Mouse (Mus musculus) spleen, embryonic (tissue): Measurements from ENCODE around the gene Pbx4.

Source experiments
- CTCF ChIA-PET: fragments of 350-600 bp; sonication (Branson Sonifier 250); formaldehyde crosslinking; loops from one replicate; lab custom pipeline; 2022; lab: Charles Lee

Pbx4 gene

DNA sequence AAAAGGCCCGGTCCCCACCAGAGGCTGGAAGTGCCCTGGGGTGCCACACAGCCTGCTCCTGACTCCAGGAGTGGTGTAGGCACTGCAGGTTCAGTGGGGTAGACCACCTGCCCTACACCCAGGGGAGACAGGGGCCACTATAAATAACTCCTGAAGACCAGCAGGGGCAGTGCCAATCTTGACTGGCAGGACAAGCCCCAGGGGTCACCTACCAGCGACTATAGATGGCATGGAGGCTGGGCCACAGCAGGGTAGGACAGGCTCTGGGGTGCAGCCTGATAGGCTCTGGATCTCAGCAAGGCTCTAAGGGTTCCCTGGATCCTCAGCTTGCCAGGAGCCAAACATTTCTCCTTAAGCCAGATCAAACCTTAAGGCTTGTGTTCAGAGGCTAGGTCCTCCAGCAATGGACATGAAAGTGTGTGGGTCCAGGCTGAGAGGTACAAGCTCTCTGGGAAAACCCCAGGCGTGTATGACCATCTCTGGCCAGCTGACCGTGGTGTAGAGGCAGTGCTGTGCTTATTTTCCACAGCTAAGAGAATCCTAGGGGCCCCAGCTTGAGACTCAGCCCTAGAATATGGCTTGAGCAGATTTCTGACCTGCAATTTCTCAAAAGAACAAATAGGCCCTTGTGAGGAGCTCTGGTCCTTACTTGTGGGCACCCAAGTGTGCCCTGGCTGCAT lies 63.6 kb downstream of the Pbx4 start:
- CTCF ChIA-PET: interaction anchor here (0.7 kb wide), 1 partner anchor 65 kb away, joined by 5 read pairs; no protein-coding TSS in a partner anchor

DNA sequence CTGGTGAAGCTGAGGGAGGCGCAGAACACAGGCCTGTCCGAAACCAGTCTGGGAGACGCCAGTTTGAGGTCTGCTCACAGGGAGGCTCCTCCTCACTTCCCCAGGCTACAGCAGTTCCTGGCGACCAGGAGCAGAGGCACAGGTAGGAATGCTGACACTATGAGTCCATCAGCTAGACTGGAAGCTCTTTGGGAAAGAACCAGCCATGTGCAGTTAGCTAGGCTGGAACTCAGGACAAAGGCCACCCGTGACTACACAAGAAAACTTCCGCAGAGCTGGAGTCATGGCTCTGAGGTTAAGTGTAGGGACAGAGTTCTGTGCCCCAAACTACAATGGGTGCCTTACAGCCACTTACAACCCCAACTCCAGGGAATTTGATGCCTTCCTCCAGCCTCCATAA lies 65.6 kb downstream of the Pbx4 start:
- CTCF ChIA-PET: no interaction called here

DNA sequence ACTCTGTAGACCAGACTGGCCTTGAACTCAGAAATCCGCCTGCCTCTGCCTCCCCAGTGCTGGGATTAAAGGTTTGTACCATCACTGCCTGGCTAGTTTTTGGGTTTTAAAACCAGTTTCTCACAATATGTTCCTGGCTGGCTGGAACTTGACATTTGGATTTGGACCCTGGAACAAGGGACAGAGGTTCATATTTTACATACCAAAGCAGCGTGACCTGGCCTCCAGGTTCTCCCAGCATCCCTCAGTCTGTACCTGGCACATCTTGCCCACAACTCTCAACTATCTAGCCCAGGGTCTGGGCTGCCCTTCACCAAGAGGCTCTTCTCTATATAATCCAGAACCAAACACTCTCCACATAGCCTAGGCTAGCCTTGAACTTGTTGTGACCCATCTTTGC lies 67.6 kb downstream of the Pbx4 start:
- CTCF ChIA-PET: no interaction called here

DNA sequence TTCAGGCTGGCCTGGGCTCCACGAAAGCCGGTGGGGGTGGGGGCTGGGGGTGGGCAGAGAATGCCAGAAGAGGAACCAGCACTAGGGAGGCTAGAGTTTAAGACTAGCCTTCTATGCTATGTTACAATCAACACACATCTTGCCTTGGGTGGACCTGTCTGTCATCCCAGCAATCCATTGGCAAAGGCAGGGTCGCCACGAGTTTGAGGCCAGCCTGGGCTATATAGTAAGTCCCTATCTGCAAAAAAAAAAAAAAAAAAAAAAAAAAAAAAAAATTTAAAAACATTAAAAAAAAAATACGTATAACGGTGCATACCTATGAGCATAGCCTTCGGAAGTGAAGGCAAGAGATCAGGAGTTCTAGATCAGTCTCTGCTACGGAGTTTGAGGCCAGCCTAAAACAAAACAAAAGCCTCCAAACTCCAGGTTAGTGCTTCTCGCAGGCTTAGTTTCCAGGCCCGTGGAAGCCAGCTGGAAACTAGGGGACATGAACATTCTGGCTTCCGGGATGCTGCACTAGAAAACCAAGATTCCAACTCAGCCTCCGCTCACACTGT lies 68.7 kb downstream of the Pbx4 start:
- CTCF ChIA-PET: no interaction called here

DNA sequence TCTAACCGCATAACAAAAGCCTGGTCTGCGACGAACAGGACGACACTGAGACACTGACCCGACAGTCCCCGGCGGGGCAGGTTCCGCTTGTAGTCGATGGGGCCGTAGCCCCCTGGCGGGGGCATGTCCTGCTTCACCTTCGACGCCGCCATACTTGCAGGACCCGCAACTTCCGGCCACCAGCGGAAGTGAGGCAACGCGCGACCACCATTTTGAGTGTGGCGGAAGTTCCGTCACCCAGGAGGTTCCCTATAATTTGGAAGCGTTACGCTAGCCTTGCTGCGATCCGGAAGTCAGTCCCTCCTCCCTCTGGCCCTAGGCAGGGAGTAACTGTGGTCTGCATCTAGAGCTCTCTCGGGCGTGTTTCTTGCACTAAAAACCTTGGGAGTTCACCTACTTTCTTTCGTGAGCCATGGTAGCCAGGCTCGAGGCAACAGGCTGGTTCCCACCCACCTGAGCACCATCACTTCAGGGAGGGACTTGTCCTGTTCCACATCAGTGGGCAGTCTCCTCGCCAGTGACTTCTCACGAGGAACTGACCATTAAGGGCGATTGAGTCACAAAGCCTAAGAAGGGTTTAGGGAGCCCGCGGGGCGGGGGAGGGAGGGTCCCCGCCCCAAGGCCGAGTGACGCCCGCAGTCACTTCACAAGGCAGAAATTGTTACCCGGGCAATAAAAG lies 69.3 kb downstream of the Pbx4 start:
- CTCF ChIA-PET: no interaction called here

DNA sequence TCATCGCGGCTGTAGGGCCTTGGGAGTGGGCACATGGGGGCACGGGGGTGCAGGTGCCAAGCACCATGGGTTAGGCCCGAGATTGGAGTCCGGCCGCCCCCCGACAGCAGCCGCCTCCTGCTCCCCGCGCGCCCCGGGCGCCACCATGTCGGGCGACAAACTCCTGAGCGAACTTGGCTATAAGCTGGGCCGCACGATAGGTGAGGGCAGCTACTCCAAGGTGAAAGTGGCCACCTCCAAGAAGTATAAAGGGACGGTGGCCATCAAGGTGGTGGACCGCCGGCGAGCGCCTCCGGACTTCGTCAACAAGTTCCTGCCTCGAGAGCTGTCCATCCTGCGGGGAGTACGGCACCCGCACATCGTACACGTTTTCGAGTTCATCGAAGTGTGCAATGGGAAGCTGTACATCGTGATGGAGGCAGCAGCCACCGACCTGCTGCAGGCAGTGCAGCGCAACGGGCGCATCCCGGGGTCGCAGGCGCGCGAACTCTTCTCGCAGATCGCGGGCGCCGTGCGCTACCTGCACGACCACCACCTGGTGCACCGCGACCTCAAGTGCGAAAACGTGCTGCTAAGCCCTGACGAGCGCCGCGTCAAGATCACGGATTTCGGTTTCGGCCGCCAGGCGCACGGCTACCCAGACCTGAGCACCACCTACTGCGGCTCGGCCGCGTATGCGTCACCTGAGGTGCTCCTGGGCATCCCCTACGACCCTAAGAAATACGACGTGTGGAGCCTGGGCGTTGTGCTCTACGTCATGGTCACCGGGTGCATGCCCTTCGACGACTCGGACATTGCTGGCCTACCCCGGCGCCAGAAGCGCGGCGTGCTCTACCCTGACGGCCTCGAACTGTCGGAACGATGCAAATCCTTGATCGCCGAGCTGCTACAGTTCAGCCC lies 70.1 kb downstream of the Pbx4 start, which contains the start of the genes Tssk6, Ndufa13 and Yjefn3:
TSS of gene Tssk6 (plus strand) at position 22 of the 900 bp plus-strand sequence.
TSS of gene Ndufa13 (minus strand) at position 396 of the 900 bp plus-strand sequence.
TSS of gene Yjefn3 (minus strand) at position 550 of the 900 bp plus-strand sequence.
- CTCF ChIA-PET: no interaction called here

DNA sequence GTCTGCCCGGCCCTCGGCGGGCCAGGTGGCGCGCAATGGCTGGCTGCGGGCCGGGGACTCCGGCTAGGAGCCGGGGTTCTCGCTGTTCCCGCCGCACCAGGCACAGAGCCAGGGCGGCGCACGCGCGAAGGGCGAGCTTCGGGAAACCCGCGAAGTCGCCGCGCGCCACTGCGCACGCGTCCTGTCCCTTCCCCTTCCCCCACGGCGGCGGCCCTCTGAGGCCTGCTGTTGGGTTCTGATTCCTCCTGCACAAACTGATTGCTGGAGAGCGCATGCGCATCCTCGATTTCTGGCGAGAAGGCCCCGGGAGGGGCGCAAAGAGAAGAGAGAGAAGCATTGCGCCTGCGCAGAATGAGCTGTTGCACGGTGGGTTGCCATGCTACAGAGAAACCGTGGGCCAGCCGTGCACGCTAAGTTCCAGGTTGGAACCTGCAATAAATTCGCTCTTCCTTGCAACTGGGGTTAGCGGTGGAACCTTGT lies 70.8 kb downstream of the Pbx4 start:
- CTCF ChIA-PET: no interaction called here

DNA sequence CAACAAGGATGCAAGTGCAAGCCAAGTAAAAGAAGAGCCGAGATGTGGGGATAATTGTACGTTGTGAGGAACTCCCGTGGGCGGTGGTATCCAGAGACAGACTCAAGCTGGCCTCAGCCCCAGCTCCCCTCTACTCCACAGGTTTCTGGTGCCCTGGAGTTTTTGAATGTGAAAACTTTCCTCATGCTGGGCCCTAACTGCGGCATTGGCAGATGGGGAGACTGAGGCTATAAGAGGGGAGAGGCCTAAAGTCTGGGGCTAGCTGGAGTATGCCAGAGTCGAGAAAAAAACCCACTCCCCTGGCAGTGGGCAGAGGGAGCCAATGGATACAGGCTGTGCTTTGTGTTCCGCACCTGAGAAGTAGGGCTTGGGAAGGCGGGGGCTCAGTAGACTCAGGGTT lies 71.8 kb downstream of the Pbx4 start:
- CTCF ChIA-PET: no interaction called here

DNA sequence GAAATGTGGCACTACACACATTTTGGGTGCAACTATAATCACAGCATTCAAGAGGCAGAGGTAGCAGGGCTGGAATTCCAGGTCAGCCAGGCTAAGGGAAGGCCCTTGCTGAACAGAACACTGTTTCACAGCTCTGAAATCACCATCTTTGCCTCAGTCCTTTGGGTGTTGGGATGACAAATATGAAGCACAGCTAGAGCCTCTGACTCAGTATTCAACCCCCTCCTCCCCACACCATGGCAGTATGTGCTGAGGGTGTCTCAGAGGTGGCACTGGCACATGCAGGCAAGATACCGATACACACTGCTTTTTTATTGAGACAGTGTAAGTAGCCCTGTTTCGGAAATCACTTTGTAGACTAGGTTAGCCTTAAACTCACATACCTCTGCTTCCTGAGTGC lies 74.0 kb downstream of the Pbx4 start:
- CTCF ChIA-PET: interaction anchor here (0.6 kb wide), 1 partner anchor 148 kb away, joined by 4 read pairs; no protein-coding TSS in a partner anchor

DNA sequence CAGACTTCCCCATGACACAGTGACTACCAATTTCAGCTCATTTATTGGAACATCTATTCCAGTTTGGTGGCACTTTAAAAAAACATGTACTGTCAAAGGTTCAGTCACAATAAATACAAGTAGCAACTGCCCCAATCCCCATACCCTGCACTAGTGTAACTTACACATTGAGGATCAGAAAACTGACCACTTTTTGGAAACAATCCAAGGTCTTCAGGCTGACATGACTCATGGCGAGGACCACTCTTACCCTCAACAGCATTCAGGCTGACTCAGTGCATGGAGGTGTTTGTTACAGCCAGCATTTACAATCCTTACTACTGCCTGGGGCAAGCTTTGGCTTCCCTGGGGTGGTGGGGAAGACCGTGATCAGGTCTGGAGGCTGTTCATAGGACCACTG lies 74.8 kb downstream of the Pbx4 start:
- CTCF ChIA-PET: no interaction called here

DNA sequence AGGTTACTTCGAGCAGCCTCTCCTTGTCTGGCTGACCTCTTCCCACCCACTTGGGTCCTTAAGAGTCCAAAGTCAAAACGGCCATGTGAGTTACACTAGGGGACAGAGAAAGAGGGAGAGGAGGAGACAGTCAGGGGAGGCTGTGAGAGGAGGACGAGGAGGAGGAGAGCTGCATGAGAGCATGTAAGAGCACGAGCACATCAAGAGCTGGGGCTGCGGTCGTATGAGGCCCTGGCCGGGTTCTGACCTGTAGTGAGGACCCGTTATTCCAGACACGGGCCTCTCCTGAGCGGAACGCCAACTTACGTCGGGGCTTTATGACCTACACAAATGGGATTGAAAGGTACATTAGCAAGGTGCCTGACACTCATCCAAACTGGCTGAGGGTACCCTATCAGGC lies 79.6 kb downstream of the Pbx4 start:
- CTCF ChIA-PET: no interaction called here

DNA sequence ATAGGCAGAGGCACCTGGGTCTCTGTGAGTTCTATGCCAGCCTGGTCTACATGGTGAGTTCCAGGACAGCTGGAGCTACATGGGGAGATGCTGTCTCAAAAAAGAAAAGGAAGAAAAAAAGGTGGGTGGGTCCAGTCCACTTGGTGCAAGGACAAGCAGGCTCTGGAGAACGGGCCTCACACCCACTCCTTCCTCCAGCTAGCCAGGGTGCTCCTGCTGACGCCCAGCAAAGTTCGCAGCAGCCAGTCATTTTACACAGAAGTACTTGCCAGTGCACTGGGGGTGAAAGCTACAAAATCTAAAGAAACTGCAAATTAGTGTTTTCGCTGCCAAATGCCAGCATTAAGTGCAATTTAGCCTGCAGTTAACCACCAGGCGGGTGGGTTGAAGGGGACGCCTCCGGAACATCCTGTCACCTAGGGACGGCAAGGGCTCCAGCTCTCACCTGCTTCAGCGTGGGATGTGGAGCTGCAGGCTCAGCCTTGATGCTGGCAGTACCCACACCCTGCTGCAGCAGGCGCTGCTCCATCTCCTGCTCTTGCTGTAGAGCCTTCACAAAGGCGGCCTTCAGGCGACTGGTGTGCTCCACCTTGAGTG lies 80.3 kb downstream of the Pbx4 start:
- CTCF ChIA-PET: no interaction called here

DNA sequence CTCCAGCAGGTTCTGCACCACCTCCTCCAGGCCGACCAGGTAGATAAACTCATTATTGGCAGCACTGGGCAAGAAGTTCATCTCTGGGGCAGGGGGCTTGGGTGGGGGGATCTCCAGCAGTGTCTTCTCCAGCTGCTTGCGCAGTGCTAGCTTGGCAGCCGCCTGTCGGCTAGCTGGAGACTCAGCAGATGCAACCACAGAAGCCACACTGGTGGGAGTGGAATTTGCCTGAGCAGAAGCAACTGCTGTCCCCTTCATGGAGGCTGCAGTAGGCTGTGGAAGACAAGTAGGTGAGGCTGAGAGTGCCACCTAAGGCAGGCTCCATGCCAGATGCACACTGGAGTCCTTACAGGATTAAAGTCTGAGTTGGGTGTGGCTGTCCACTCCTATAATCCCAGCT lies 82.2 kb downstream of the Pbx4 start:
- CTCF ChIA-PET: no interaction called here

DNA sequence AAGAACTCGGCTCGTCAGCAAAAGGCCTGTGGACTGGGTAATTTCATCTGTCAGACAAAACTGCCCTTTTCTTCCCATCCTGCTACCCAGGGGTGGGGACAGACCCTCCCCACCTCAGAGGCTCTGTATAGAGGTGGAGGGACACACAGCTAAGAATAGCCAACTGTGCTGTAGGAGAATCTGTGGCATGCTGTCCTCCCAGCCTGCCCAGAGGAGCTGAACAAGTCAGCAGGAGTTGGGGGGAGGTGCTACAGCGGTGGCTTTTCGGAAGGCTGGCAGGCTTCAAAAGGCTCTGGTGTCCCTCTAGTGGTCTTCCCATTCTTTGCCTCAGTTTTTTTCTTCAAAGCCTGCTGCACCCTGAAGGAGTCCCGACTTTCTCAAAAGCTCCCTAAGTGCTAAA lies 83.5 kb downstream of the Pbx4 start:
- CTCF ChIA-PET: no interaction called here

DNA sequence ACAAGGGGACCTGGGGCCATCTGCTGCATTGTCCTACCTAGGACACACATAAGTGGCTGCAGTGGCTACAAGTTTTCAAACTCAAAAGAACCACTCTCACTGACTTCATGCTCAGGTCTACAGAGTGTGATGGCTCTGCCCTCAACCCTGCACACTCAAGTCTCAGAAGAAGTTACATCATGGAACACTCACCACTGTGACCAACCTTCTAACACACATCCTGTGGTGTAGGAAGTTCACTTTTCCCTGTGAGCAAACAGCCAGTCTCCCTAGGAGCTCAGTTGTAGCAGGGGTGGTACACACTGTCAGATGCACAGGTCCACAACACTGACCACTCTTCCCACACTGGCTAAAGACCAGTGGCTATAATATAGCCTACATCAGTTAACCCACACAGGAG lies 86.2 kb downstream of the Pbx4 start:
- CTCF ChIA-PET: interaction anchor here (0.7 kb wide), 1 partner anchor 428 kb away, joined by 3 read pairs; no protein-coding TSS in a partner anchor

DNA sequence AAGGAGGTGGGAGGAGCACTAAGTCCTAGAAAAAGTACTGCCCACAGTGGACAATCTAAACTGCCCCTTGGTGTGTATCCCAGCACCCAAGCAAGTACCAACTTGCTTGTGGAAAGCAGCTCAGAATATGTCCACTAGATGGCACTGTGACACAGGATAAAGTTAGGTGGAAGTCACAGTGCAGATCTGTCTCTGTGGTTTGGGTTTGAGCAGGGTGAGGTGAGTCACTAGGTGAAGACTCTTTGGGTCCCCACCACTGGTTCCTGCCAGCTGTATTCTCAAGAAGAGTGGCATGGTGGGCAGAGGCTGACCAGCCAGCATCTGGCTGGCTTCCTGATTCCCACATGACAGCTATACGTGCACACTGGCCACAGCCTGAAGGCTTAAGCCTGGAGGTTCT lies 86.7 kb downstream of the Pbx4 start:
- CTCF ChIA-PET: no interaction called here

DNA sequence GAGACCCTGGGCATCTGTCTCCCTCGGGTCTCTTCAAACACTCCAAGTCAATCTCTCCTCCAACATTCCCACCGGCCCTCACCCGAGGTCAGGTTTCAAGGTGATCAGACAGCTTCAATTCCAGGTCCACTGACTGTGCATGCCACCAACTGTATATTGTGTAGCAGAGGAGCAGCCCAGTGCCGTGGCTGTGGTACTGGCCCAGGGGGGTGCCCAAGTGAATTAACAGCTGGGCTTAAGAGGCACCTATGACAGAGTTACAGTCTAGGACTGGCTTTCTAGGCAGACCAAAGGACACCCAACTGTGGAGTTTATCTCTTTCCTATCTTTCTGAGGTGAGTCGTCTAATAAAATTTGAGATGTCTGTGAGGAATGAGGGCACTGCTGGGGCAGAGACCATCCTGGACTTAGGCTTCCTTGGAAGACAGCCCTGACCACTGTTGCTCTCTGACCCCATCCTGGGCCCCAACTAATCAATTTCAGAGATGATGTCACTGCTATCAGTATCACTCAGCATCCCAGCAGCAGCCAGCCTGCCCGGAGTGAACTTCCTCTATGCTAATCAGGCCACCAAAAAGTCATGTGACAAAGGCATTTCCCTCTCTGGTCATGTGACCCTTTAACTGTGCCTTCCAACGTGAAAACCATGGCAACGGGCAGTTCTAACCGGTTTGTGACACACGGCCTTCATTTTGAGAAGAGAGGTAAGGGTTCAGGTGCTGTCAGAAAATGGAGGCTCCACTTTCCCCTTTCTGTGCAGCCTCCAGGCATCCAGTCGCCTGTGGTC lies 87.8 kb downstream of the Pbx4 start:
- CTCF ChIA-PET: no interaction called here

DNA sequence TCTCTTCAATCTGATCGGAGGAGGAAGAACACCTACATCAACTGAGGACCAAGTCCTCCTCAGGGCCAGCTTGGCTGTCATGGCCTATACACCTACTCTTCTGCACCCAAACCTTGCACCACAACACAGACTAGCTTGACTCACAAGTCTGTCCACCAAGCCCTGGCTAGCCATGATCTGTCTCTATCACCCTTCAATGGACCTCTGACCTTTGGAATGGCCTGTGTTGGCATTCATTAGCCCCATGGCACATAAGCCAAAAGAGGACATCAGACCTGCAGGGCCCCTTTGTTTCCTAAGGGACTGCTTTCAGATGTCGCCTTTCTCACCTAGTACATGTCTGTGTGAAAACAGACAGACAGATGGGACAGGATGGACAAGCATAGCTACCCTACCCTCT lies 88.8 kb downstream of the Pbx4 start:
- CTCF ChIA-PET: no interaction called here
